Mouse (Mus musculus) liver, embryonic 12.5 days (tissue): ENCODE measurements around the gene Doc2b. TPM values are rescaled to one million over a fixed set of nuclear protein-coding genes. Genes with fewer than 3 reads are reported as not detected.

ENCODE experiments used
- ATAC-seq: fragments of 200-750 bp; cut with Nextera tagmentation; 2 replicates; pipeline ENCODE4 v1.8.0; 2017; ENCODE audit warnings: moderate number of reproducible peaks, mild to moderate bottlenecking, moderate library complexity
- H3K27ac ChIP-seq: fragments of 300-500 bp; sonication (generic); 2 replicates; pipeline ENCODE4 v1.5.1; 2016; ENCODE audit warnings: mild to moderate bottlenecking
- H3K27me3 ChIP-seq: fragments of 300-500 bp; sonication (generic); replicated peaks from 2 replicates; pipeline ENCODE4 v1.6.1; 2016; ENCODE audit warnings: mild to moderate bottlenecking, moderate library complexity
- H3K36me3 ChIP-seq: fragments of 300-500 bp; sonication (generic); 2 replicates; pipeline ENCODE4 v1.6.1; 2016; ENCODE audit warnings: mild to moderate bottlenecking, moderate library complexity
- H3K4me1 ChIP-seq: fragments of 300-500 bp; sonication (generic); 2 replicates; pipeline ENCODE4 v1.6.1; 2016
- H3K4me2 ChIP-seq: fragments of 300-500 bp; sonication (generic); 2 replicates; pipeline ENCODE4 v1.6.1; 2016; ENCODE audit warnings: mild to moderate bottlenecking, moderate library complexity
- H3K4me3 ChIP-seq: fragments of 300-500 bp; sonication (generic); 2 replicates; pipeline ENCODE4 v1.5.1; 2016; ENCODE audit warnings: mild to moderate bottlenecking, moderate library complexity
- H3K9ac ChIP-seq: fragments of 300-500 bp; sonication (generic); 2 replicates; pipeline ENCODE4 v1.6.1; 2016; ENCODE audit warnings: mild to moderate bottlenecking, moderate library complexity
- H3K9me3 ChIP-seq: fragments of 300-500 bp; sonication (generic); replicated peaks from 2 replicates; pipeline ENCODE4 v1.6.1; 2016; ENCODE audit warnings: mild to moderate bottlenecking, moderate library complexity
- WGBS: fragments of 180-500 bp; shearing (Covaris S2); methylation state at CpG from one replicate; pipeline ENCODE4 v1.1.7; 2016; ENCODE audit not compliant: insufficient replicate concordance; 5-methylcytosine and 5-hydroxymethylcytosine counted together
- polyA plus RNA-seq: library from polyadenylated mRNA; unstranded; fragments of >200 nt; fragmentation: Nextera tagmentation; extraction: Ambion mirVana; gene quantifications from 2 replicates; pipeline ENCODE4 v1.2.1, GENCODE M21; 2016

Doc2b gene
- polyA plus RNA-seq, 1 experiment from 2014 or later, result 0.12 TPM

GRCm38 (mm10) chr11:75785897-75786296, 10.0 kb downstream of the Doc2b start:
- no peak for ATAC-seq
- no peaks in the 10 kb centered on the region for H3K36me3 ChIP-seq
- no peaks in the 10 kb centered on the region for H3K9me3 ChIP-seq
- H3K27me3 ChIP-seq, result peaks cover 21% of the 10 kb centered on the region
- no peak overlapping the region for H3K9ac ChIP-seq
- H3K4me2 ChIP-seq, result no peak overlapping the region
- no peak overlapping the region for H3K4me3 ChIP-seq
- H3K4me1 ChIP-seq, result no peaks in the 10 kb centered on the region
- H3K27ac ChIP-seq, result no peak overlapping the region
- WGBS, result 64% methylated on average over 8 of the region's 8 CpGs

GRCm38 (mm10) chr11:75783799-75784198, 12.1 kb downstream of the Doc2b start:
- Histone ChIP-seq H3K27me3 (0 out of 2 replicates have a peak, but pooled peaks cover 11% of the 10 kb centered on the region), H3K36me3 (no peaks in the 10 kb centered on the region), H3K9ac (no peak overlapping the region), H3K4me1 (no peaks in the 10 kb centered on the region), H3K9me3 (no peaks in the 10 kb centered on the region), H3K4me3 (no peak overlapping the region), H3K4me2 (no peak overlapping the region), H3K27ac (no peak overlapping the region)
- WGBS, result 62% methylated on average over 5 of the region's 5 CpGs
- ATAC-seq, result no peak

- no peak overlapping the region for H3K9ac ChIP-seq
- 23% methylated on average over 6 of the region's 6 CpGs for WGBS
- H3K36me3 ChIP-seq, result no peaks in the 10 kb centered on the region
- H3K27ac ChIP-seq, result no peak overlapping the region
- no peak overlapping the region for H3K4me2 ChIP-seq
- ATAC-seq, result no peak
- H3K27me3 ChIP-seq, result 0 out of 2 replicates have a peak, but pooled peaks cover 11% of the 10 kb centered on the region
- H3K4me1 ChIP-seq, result no peaks in the 10 kb centered on the region
- no peak overlapping the region for H3K4me3 ChIP-seq
- H3K9me3 ChIP-seq, result no peaks in the 10 kb centered on the region
Measured at GRCm38 (mm10) chr11:75781919-75782318, 13.9 kb downstream of the Doc2b start.

- WGBS, result 60% methylated on average over 1 of the region's 1 CpGs
- H3K4me2 ChIP-seq, result no peak overlapping the region
- ATAC-seq, result no peak
- no peaks in the 10 kb centered on the region for H3K9me3 ChIP-seq
- H3K9ac ChIP-seq, result no peak overlapping the region
- H3K27me3 ChIP-seq, result peaks cover 30% of the 10 kb centered on the region
- no peak overlapping the region for H3K27ac ChIP-seq
- H3K4me1 ChIP-seq, result no peaks in the 10 kb centered on the region
- H3K4me3 ChIP-seq, result no peak overlapping the region
- no peaks in the 10 kb centered on the region for H3K36me3 ChIP-seq
Measured at GRCm38 (mm10) chr11:75775919-75776318, 19.9 kb downstream of the Doc2b start.

- no peaks in the 10 kb centered on the region for H3K9me3 ChIP-seq
- H3K27me3 ChIP-seq, result peaks cover 30% of the 10 kb centered on the region
- no peak overlapping the region for H3K27ac ChIP-seq
- no peak for ATAC-seq
- H3K4me3 ChIP-seq, result no peak overlapping the region
- H3K4me2 ChIP-seq, result no peak overlapping the region
- WGBS, result 55% methylated on average over 5 of the region's 5 CpGs
- peaks cover 3% of the 10 kb centered on the region for H3K36me3 ChIP-seq
- H3K4me1 ChIP-seq, result peaks cover 11% of the 10 kb centered on the region
- H3K9ac ChIP-seq, result no peak overlapping the region
Measured at GRCm38 (mm10) chr11:75772562-75772961, 23.3 kb downstream of the Doc2b start.

GRCm38 (mm10) chr11:75769206-75769605, 26.6 kb downstream of the Doc2b start:
- Histone ChIP-seq H3K4me3 (peak overlapping the region; percentile 12; the same call in 1 of the 2 replicates), H3K27me3 (peaks cover 22% of the 10 kb centered on the region), H3K9me3 (no peaks in the 10 kb centered on the region), H3K9ac (no peak overlapping the region), H3K27ac (no peak overlapping the region), H3K4me1 (peaks cover 11% of the 10 kb centered on the region), H3K4me2 (peak overlapping the region; percentile 61), H3K36me3 (peaks cover 37% of the 10 kb centered on the region)
- under 1% methylated on average over 23 of the region's 23 CpGs for WGBS
- peak; percentile 89 for ATAC-seq

GRCm38 (mm10) chr11:75768091-75768989, 27.5 kb downstream of the Doc2b start:
- ATAC-seq, result no peak
- no peak overlapping the region for H3K27ac ChIP-seq
- H3K9me3 ChIP-seq, result no peaks in the 10 kb centered on the region
- H3K4me1 ChIP-seq, result peaks cover 11% of the 10 kb centered on the region
- peak overlapping the region; percentile 12; the same call in 1 of the 2 replicates for H3K4me3 ChIP-seq
- peaks cover 45% of the 10 kb centered on the region for H3K36me3 ChIP-seq
- no peak overlapping the region for H3K9ac ChIP-seq
- WGBS, result 57% methylated on average over 6 of the region's 6 CpGs
- peak overlapping the region; percentile 61 for H3K4me2 ChIP-seq
- H3K27me3 ChIP-seq, result peaks cover 20% of the 10 kb centered on the region

GRCm38 (mm10) chr11:75767014-75767413, 28.8 kb downstream of the Doc2b start:
- WGBS, result 75% methylated on average over 2 of the region's 2 CpGs

GRCm38 (mm10) chr11:75765161-75765560, 30.7 kb downstream of the Doc2b start:
- 86% methylated on average over 8 of the region's 8 CpGs for WGBS

More at GRCm38 (mm10) chr11:75767014-75767413, 28.8 kb downstream of the Doc2b start:
- no peak overlapping the region for H3K4me2 ChIP-seq
- H3K27ac ChIP-seq, result peak overlapping the region; percentile 32; the same call in 1 of the 2 replicates
- no peaks in the 10 kb centered on the region for H3K9me3 ChIP-seq
- H3K27me3 ChIP-seq, result peaks cover 7% of the 10 kb centered on the region; the same call in 1 of the 2 replicates
- no peak for ATAC-seq
- peaks cover 57% of the 10 kb centered on the region for H3K36me3 ChIP-seq
- H3K9ac ChIP-seq, result no peak overlapping the region
- H3K4me3 ChIP-seq, result no peak overlapping the region
- peaks cover 11% of the 10 kb centered on the region for H3K4me1 ChIP-seq

GRCm38 (mm10) chr11:75764521-75765023, 31.3 kb downstream of the Doc2b start:
- no peak overlapping the region for H3K4me3 ChIP-seq
- H3K4me2 ChIP-seq, result no peak overlapping the region
- no peak overlapping the region for H3K27ac ChIP-seq
- 85% methylated on average over 4 of the region's 4 CpGs for WGBS
- H3K4me1 ChIP-seq, result peaks cover 10% of the 10 kb centered on the region
- peaks cover 82% of the 10 kb centered on the region for H3K36me3 ChIP-seq
- H3K9me3 ChIP-seq, result no peaks in the 10 kb centered on the region
- no peaks in the 10 kb centered on the region for H3K27me3 ChIP-seq
- ATAC-seq, result no peak
- H3K9ac ChIP-seq, result no peak overlapping the region

More at GRCm38 (mm10) chr11:75765161-75765560, 30.7 kb downstream of the Doc2b start:
- Histone ChIP-seq H3K4me2 (no peak overlapping the region), H3K9me3 (no peaks in the 10 kb centered on the region), H3K9ac (no peak overlapping the region), H3K4me3 (no peak overlapping the region), H3K27ac (no peak overlapping the region), H3K4me1 (peaks cover 11% of the 10 kb centered on the region), H3K36me3 (peaks cover 76% of the 10 kb centered on the region), H3K27me3 (no peaks in the 10 kb centered on the region)
- ATAC-seq, result no peak

GRCm38 (mm10) chr11:75762708-75763107, 33.1 kb downstream of the Doc2b start:
- peaks cover 98% of the 10 kb centered on the region for H3K36me3 ChIP-seq

GRCm38 (mm10) chr11:75760785-75761184, 35.1 kb downstream of the Doc2b start:
- no peak overlapping the region for H3K4me3 ChIP-seq
- H3K27ac ChIP-seq, result no peak overlapping the region
- ATAC-seq, result no peak
- WGBS, result 77% methylated on average over 5 of the region's 5 CpGs
- H3K9me3 ChIP-seq, result no peaks in the 10 kb centered on the region
- H3K27me3 ChIP-seq, result no peaks in the 10 kb centered on the region
- H3K4me2 ChIP-seq, result no peak overlapping the region
- H3K9ac ChIP-seq, result no peak overlapping the region
- peaks cover 97% of the 10 kb centered on the region for H3K36me3 ChIP-seq
- H3K4me1 ChIP-seq, result no peaks in the 10 kb centered on the region

More at GRCm38 (mm10) chr11:75762708-75763107, 33.1 kb downstream of the Doc2b start:
- no peaks in the 10 kb centered on the region for H3K4me1 ChIP-seq
- no peak for ATAC-seq
- H3K9ac ChIP-seq, result no peak overlapping the region
- no peak overlapping the region for H3K27ac ChIP-seq
- H3K27me3 ChIP-seq, result no peaks in the 10 kb centered on the region
- H3K4me2 ChIP-seq, result no peak overlapping the region
- H3K4me3 ChIP-seq, result no peak overlapping the region
- no peaks in the 10 kb centered on the region for H3K9me3 ChIP-seq
- 78% methylated on average over 2 of the region's 2 CpGs for WGBS
